Mouse (Mus musculus) forebrain, postnatal 0 days (tissue): Measurements from ENCODE around the gene Ace2. TPM values are rescaled to one million over a fixed set of nuclear protein-coding genes. Genes with fewer than 3 reads are reported as not detected.

Experiments
- ATAC-seq: fragments of 200-750 bp; cut with Nextera tagmentation; 2 replicates; pipeline ENCODE4 v1.8.0; 2017; ENCODE audit warnings: mild to moderate bottlenecking, moderate library complexity
- DNase-seq: peaks from one replicate; pipeline ENCODE4 v3.0.0-alpha.2; 2015
- H3K27ac ChIP-seq: fragments of 300-500 bp; sonication (generic); 2 replicates; pipeline ENCODE4 v1.5.1; 2014; ENCODE audit warnings: low read depth, mild to moderate bottlenecking, antibody characterized with exemption, low read length, moderate library complexity, mixed read lengths
- H3K27me3 ChIP-seq: fragments of 300-500 bp; sonication (generic); 2 replicates; pipeline ENCODE4 v1.6.1; 2014; ENCODE audit warnings: mild to moderate bottlenecking, low read length, mixed read lengths; ENCODE audit not compliant: insufficient read depth
- H3K36me3 ChIP-seq: fragments of 300-500 bp; sonication (generic); 2 replicates; pipeline ENCODE4 v1.6.1; 2014; ENCODE audit warnings: mild to moderate bottlenecking, moderate library complexity; ENCODE audit not compliant: insufficient read depth
- H3K4me1 ChIP-seq: fragments of 300-500 bp; sonication (generic); 2 replicates; pipeline ENCODE4 v1.6.1; 2014; ENCODE audit warnings: antibody characterized with exemption; ENCODE audit not compliant: insufficient read depth
- H3K4me2 ChIP-seq: fragments of 300-500 bp; sonication (generic); 2 replicates; pipeline ENCODE4 v1.6.1; 2014; ENCODE audit warnings: low read depth, mild to moderate bottlenecking, moderate library complexity
- H3K4me3 ChIP-seq: fragments of 300-500 bp; sonication (generic); 2 replicates; pipeline ENCODE4 v1.5.1; 2014; ENCODE audit warnings: low read depth, low read length, mixed read lengths
- H3K9ac ChIP-seq: fragments of 300-500 bp; sonication (generic); 2 replicates; pipeline ENCODE4 v1.6.1; 2014; ENCODE audit warnings: mild to moderate bottlenecking
- H3K9me3 ChIP-seq: fragments of 300-500 bp; sonication (generic); 2 replicates; pipeline ENCODE4 v1.6.1; 2016; ENCODE audit warnings: low read length
- CTCF ChIP-seq: sonication (generic); IDR thresholded peaks from 2 replicates; pipeline ENCODE4 v1.5.1; 2016; ENCODE audit warnings: antibody characterized with exemption, control low read depth, low read depth
- WGBS: fragments of 180-500 bp; shearing (Covaris S2); extraction: QIAGEN DNeasy Blood & Tissue Kit; methylation state at CpG from one replicate; pipeline ENCODE4 v1.1.7; 2014; 5-methylcytosine and 5-hydroxymethylcytosine counted together
- polyA plus RNA-seq: library from polyadenylated mRNA; unstranded; fragments of >200 nt; fragmentation: Nextera tagmentation; extraction: Ambion mirVana; gene quantifications from 2 replicates; pipeline ENCODE4 v1.2.1, GENCODE M21; 2015
- total RNA-seq: library from RNA; depleted of rRNA; stranded (reverse); fragments of >200 nt; gene quantifications from 2 replicates; pipeline ENCODE4 v1.2.3, GENCODE M21; 2014

Gene Ace2
- total and polyA plus RNA-seq, 2 experiments from 2014 or later = 0.48 to 0.67 TPM

GRCm38 (mm10) chrX:164102656-164103055 lies 36.5 kb upstream of the Ace2 start:
- H3K9me3 ChIP-seq = no peaks in the 10 kb centered on the region
- TF ChIP-seq CTCF = no peak
- H3K4me2 ChIP-seq = no peak overlapping the region
- DNase-seq = no peak
- no peak overlapping the region for H3K4me3 ChIP-seq
- H3K9ac ChIP-seq = no peak overlapping the region
- H3K27me3 ChIP-seq = no peaks in the 10 kb centered on the region
- ATAC-seq = no peak
- H3K4me1 ChIP-seq = no peaks in the 10 kb centered on the region
- no peak overlapping the region for H3K27ac ChIP-seq
- 72% methylated on average over 6 of the region's 6 CpGs for WGBS
- H3K36me3 ChIP-seq = no peaks in the 10 kb centered on the region

GRCm38 (mm10) chrX:164111146-164111545 lies 28.0 kb upstream of the Ace2 start:
- no peak overlapping the region for H3K9ac ChIP-seq
- 75% methylated on average over 3 of the region's 3 CpGs for WGBS
- TF ChIP-seq CTCF = no peak
- ATAC-seq (no peak), DNase-seq (no peak)
- no peak overlapping the region for H3K4me3 ChIP-seq
- no peaks in the 10 kb centered on the region for H3K4me1 ChIP-seq
- no peaks in the 10 kb centered on the region for H3K36me3 ChIP-seq
- H3K9me3 ChIP-seq = no peaks in the 10 kb centered on the region
- H3K27ac ChIP-seq = no peak overlapping the region
- H3K27me3 ChIP-seq = no peaks in the 10 kb centered on the region
- H3K4me2 ChIP-seq = no peak overlapping the region

GRCm38 (mm10) chrX:164113744-164114143 lies 25.4 kb upstream of the Ace2 start:
- Histone ChIP-seq H3K4me3 (no peak overlapping the region), H3K4me2 (no peak overlapping the region), H3K36me3 (no peaks in the 10 kb centered on the region), H3K4me1 (no peaks in the 10 kb centered on the region), H3K27me3 (no peaks in the 10 kb centered on the region), H3K27ac (no peak overlapping the region), H3K9ac (no peak overlapping the region), H3K9me3 (no peaks in the 10 kb centered on the region)
- no peak for DNase-seq
- no peak for ATAC-seq
- no peak for TF ChIP-seq CTCF
- 94% methylated on average over 6 of the region's 6 CpGs for WGBS

- H3K36me3 ChIP-seq = no peaks in the 10 kb centered on the region
- H3K4me1 ChIP-seq = no peaks in the 10 kb centered on the region
- no peak overlapping the region for H3K27ac ChIP-seq
- H3K4me2 ChIP-seq = no peak overlapping the region
- no peak overlapping the region for H3K4me3 ChIP-seq
- no peaks in the 10 kb centered on the region for H3K27me3 ChIP-seq
- ATAC-seq (no peak), DNase-seq (no peak)
- H3K9ac ChIP-seq = no peak overlapping the region
- H3K9me3 ChIP-seq = no peaks in the 10 kb centered on the region
- no peak for TF ChIP-seq CTCF
- 91% methylated on average over 3 of the region's 3 CpGs for WGBS
Observed at GRCm38 (mm10) chrX:164123942-164124341, 15.2 kb upstream of the Ace2 start.

- DNase-seq (no peak), ATAC-seq (no peak)
- H3K27ac ChIP-seq = no peak overlapping the region
- no peak overlapping the region for H3K4me3 ChIP-seq
- H3K4me1 ChIP-seq = no peaks in the 10 kb centered on the region
- H3K4me2 ChIP-seq = no peak overlapping the region
- no peaks in the 10 kb centered on the region for H3K27me3 ChIP-seq
- no peaks in the 10 kb centered on the region for H3K9me3 ChIP-seq
- 89% methylated on average over 3 of the region's 3 CpGs for WGBS
- no peak overlapping the region for H3K9ac ChIP-seq
- no peak for TF ChIP-seq CTCF
- no peaks in the 10 kb centered on the region for H3K36me3 ChIP-seq
Observed at GRCm38 (mm10) chrX:164133531-164133930, 5.6 kb upstream of the Ace2 start.

GRCm38 (mm10) chrX:164135304-164135818 lies 3.8 kb upstream of the Ace2 start:
- ATAC-seq (no peak), DNase-seq (no peak)
- H3K27me3 ChIP-seq = no peaks in the 10 kb centered on the region
- no peak overlapping the region for H3K4me2 ChIP-seq
- H3K36me3 ChIP-seq = no peaks in the 10 kb centered on the region
- TF ChIP-seq CTCF = no peak
- 84% methylated on average over 4 of the region's 4 CpGs for WGBS
- no peak overlapping the region for H3K9ac ChIP-seq
- H3K4me1 ChIP-seq = no peaks in the 10 kb centered on the region
- no peak overlapping the region for H3K27ac ChIP-seq
- H3K4me3 ChIP-seq = no peak overlapping the region
- no peaks in the 10 kb centered on the region for H3K9me3 ChIP-seq

GRCm38 (mm10) chrX:164145463-164146250 lies 6.5 kb downstream of the Ace2 start:
- WGBS = 74% methylated on average over 6 of the region's 6 CpGs
- Histone ChIP-seq H3K27me3 (no peaks in the 10 kb centered on the region; the same call in 1 of the 2 replicates), H3K4me3 (no peak overlapping the region), H3K27ac (no peak overlapping the region), H3K9me3 (no peaks in the 10 kb centered on the region), H3K36me3 (no peaks in the 10 kb centered on the region), H3K9ac (no peak overlapping the region), H3K4me1 (no peaks in the 10 kb centered on the region), H3K4me2 (no peak overlapping the region)
- TF ChIP-seq CTCF = no peak
- ATAC-seq = no peak
- no peak for DNase-seq
